Mouse (Mus musculus): ENCODE results near the gene Tekt1. TPM values are rescaled to one million over a fixed set of nuclear protein-coding genes. Genes with fewer than 3 reads are reported as not detected.
"Not testable (repeated sequence)": the region's sequence is repeated elsewhere in the genome, so short reads cannot be mapped to it uniquely, and the experiment has no call there.

Gene Tekt1
- total RNA-seq, 2 experiments from 2014 or later: 0.51 to 0.62 TPM

DNA sequence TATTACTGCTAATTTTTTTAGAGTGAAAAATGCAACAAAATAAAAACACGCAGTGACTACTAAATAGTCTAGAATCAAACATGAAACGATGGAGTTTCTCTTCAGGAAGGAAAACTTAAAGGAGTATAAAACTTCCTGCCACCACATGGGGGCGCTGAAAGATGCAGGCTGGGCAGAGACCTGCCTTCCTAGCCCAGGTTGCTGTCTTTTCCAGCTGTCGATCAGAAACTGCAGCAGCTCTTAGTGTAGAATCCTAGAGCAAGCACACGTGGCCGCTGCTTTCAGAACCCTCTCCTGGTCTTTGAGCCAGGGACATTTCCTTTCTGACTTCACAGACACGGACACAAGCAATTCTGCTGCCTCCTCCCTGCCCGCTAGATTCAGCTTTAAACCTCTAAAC, 18.3 kb downstream of the Tekt1 start:
- peak; percentile 34 to 42 for DNase-seq (ENCODE audit: low spot score in 2 of 2)

- DNase-seq (ENCODE audit: low spot score in 2 of 2): not testable (repeated sequence)
Measured at GRCm38 (mm10) chr11:72343238-72343625, 19.0 kb downstream of the Tekt1 start.

DNA sequence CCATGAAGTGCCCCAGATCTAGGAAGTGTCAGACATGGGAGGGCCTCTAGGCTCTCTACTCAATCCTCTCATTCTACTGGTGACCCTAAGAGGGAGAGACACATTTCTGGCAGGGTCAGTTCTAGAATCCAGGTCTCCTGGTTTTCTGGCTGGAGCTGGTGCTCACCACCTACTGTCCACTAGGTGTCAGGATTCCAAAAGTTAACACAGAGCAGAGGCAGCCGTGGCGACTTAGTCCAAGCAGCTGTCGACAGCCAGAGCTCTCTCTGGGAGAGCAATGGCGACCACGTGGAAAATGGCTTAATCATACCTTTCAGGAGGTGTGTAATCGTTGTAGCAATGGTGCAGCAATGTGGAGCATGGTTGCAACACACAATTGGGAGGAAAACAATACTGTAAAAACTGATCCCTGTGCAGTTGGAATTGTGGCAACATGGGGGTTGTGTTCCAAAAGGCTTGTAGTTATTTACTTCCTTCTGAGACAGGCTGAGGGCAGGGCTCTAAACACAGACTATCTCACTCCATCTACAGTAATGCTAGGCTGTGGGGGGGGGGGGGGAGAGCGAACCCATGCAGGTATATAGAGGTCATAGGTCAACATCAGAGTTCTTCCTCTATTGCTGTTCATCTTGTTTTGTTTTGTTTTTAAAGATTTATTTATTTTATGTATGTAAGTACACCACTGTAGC, 19.5 kb downstream of the Tekt1 start:
- peak in 1 of 2 experiments; percentile 20 for DNase-seq (ENCODE audit: low spot score in 2 of 2)

DNA sequence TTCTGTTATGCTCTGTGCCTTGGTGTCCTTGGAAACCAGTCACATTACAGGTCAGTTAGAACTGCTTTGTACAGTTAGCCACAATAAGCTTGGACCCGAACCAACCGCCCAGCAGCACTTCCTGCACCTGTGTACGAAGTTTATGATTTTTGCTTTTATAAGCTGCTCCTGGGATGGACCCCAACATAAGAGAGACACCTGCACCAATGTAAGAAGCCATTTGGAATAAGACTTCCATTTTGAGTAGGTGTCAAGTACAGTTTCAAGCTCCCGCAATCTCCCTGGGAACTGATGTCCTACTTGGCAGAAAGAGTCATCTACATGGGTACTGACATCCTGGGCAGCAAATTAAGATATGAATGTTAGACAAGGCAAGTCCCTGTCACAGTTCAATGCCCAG, 22.5 kb downstream of the Tekt1 start:
- DNase-seq (ENCODE audit: low spot score in 2 of 2): no peak

GRCm38 (mm10) chr11:72338437-72338871, 23.8 kb downstream of the Tekt1 start:
- DNase-seq (ENCODE audit: low spot score in 2 of 2): no peak

DNA sequence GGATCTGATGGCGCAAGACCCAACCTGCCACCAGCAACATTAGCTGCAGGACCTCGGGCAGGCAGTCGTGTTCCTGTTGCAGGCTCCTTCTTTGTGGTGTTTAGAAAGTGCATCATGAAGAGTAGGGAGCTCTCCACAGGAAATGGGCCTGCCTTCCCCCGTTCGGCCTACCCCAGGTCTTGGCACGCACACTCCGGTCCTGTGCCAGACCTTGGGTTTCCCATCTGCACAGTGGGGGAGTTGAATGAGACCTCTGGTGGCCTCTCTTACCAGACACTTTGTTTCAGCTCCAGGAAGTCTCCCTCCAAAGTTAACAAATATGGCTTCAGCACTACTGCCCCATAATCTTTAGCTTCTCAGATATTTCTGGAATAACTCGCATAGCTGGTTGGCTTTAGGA, 25.5 kb downstream of the Tekt1 start:
- DNase-seq (ENCODE audit: low spot score in 2 of 2): no peak

- no peak for DNase-seq (ENCODE audit: low spot score in 2 of 2)
Measured at GRCm38 (mm10) chr11:72334653-72335052, 27.6 kb downstream of the Tekt1 start.

- no peak for DNase-seq (ENCODE audit: low spot score in 2 of 2)
Measured at GRCm38 (mm10) chr11:72332951-72333667, 29.1 kb downstream of the Tekt1 start.

DNA sequence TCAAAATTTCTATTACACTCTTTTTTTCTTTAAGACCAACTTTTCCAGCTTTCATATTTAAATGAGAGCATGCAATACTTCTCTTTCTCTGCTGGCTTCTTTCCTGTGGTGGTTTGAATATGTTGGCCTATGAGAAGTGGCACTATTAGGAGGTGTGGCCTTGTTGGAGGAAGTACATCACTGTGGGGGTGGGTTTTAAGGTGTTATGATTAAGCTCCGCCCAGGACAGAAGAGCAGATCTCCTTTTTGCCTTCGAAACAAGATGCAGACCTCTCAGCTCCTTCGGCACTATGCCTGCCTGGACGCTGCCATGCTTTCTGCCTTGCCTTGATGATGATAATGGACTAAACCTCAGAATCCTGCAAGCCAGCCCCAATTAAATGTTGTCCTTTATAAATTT, 36.5 kb downstream of the Tekt1 start:
- no peak for DNase-seq (ENCODE audit: low spot score in 2 of 2)

- DNase-seq (ENCODE audit: low spot score in 2 of 2): no peak
Measured at GRCm38 (mm10) chr11:72324431-72324830, 37.8 kb downstream of the Tekt1 start.

DNA sequence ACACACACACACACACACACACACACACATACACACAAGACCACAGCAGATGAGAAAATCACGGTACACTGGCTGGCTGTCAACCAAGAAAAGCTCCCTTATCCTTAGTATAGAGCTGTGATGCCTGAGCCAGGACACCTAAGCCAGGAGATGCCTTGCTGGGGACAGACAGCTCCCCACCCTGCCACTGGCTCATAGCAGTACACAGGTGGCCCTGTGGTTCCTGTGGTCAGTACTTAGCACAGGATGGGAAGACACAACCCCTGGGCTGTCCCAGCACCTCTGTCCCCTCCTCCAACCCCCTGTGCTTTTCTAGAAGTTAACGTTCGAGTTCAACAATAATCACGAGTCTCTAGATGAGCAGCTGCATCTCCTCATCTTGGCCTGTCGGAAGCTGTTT, 44.2 kb downstream of the Tekt1 start:
- no peak for DNase-seq (ENCODE audit: low spot score in 2 of 2)

DNA sequence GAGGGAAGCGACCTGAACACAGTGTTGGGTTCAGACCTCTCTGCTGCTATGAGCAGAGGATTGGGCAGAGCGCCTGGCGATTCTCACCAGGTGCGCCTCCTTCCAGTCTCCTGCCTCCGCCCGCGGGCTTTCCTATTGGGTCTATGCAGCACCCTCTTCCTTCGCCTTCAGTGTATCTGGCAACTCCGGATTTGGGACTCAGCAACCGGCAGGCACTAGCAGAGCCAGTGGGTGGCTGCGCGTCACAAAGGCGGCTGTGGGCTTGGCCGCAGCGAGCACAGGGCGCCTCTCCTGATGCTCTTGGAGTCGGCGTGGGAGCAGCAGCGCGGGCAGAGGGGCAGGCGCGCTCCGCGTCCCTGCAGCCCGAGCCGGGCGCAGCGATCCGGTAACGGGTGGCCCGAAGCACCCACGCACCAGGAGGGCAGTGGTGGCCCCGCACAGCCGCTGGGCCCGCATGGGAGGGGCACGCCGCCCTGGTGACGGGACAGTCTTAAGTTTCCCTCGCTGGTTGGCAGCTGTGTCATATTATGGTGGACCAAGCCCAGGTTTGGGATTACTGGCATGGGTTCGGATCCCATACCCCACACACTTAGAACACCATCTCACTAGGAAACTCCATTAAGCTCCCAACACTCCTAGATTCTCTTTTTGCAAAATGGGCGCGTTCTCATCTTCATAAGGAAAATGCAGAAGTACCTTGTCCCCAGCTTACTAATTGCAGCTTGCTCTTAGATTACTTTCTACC, 47.9 kb downstream of the Tekt1 start, which contains the start of gene Fbxo39:
Fbxo39 (plus strand) TSS at position 294 of the 745 bp plus-strand sequence.
- DNase-seq (ENCODE audit: low spot score in 2 of 2): no peak

DNA sequence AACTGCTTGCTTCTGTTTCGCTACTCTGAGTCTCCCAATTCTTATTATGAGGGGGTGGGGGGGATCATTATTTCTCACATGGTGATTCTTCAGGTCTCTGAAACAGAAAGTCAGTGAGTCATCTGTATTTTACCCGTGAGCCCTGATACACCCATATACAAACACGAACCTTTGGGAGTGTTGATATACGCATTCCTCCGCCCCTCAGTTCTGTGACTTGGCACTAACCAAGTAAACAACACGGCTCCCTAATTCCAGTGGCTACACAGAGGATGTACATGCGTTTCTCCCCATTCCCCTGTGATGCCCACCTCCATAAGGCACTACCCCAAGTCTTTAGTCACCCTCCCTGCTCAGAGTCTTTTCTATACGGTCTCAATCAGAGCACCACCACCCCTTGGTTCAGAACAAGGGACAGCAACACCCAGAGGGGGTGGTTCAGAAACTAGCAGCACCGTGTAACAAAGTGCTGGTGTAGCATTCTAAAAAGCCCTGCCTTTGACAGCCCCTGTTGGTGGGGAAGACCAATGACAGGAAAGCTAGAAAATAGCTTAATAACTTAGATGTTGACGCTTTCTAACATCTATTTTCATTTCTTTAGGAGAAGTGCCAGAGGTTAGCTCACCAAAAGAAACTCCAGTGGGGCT, 50.8 kb downstream of the Tekt1 start:
- no peak for DNase-seq (ENCODE audit: low spot score in 2 of 2)

DNA sequence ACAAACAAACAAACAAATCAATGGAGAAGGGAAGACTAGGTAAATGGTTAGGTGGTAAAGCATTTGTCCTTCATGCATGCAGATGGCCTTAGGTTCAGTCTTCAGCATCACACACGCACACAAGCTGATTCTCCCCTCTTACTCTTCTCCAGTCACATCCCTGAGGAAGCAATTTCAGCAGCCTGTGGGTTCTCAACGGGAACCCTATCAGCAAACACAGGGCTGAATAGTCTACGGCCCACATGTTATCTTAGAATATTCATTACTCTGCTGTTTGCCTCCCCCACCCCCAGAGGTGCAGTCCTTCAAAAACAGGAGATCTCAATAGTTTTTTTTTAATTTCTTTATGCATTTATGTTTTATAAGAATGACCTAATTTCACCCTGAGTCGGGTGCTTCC, 51.8 kb downstream of the Tekt1 start:
- no peak for DNase-seq (ENCODE audit: low spot score in 2 of 2)

- DNase-seq (ENCODE audit: low spot score in 2 of 2): no peak
Measured at GRCm38 (mm10) chr11:72308982-72309381, 53.3 kb downstream of the Tekt1 start.

- DNase-seq (ENCODE audit: low spot score in 2 of 2): no peak
Measured at GRCm38 (mm10) chr11:72307461-72307860, 54.8 kb downstream of the Tekt1 start.

GRCm38 (mm10) chr11:72302230-72302629, 60.0 kb downstream of the Tekt1 start:
- DNase-seq (ENCODE audit: low spot score in 2 of 2): no peak

DNA sequence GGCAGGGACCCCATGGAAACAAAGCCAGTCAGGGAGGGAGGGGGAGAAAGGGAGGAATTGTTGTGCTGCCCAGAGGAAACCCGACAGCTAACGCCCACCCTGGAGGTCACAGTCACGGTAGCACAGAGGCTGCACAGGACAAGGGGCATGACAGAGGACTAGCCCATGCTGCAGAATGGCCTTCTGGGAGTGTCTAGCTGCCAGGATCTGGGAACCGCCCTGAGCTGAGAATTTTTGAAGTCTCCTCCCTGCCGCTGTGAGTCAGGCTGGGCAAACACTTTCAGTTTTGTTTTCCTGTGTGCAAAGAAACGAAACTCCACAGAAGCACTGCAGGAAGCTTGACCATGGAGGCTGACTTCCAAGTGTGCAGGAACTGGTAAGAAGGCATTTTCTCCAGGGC, 60.9 kb downstream of the Tekt1 start, which contains the start of gene Xaf1:
Xaf1 (plus strand) TSS at position 296 of the 400 bp plus-strand sequence.
- peak in 1 of 2 experiments; percentile 40 for DNase-seq (ENCODE audit: low spot score in 2 of 2)

Data from adrenal gland, postnatal 4 days (tissue).